Mouse (Mus musculus): Measurements from ENCODE around the gene Acvrl1. TPM values are rescaled to one million over a fixed set of nuclear protein-coding genes. Genes with fewer than 3 reads are reported as not detected.
A peak's percentile ranks its signal among the peaks of the same experiment; 100 is the strongest.
"Not testable (repeated sequence)": the region's sequence is repeated elsewhere in the genome, so short reads cannot be mapped to it uniquely, and the experiment has no call there.

Gene Acvrl1
- total RNA-seq, 2 experiments from 2014 or later = 8.4 to 9.7 TPM

DNA sequence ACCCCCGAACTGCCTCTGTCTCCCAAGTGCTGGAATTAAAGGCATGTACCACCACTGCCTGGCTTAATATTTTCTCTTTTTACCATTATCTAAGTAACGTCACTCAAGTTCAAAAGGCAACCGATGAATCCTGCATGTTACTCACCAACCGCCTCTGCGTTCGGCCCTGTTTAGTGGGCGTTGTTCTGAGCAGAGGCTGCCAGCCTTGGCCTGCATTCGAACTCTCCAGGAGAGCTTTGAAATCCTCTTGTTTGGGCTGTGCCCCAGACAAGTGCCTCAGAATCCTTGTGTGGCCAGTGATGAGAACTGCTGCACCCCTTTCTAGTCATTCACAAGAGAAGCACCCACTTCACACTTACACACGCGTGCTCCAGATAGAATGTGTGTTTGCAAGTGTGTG lies 22.3 kb upstream of the Acvrl1 start:
- intact Hi-C loops (cut with DNase I) = no loop called here

DNA sequence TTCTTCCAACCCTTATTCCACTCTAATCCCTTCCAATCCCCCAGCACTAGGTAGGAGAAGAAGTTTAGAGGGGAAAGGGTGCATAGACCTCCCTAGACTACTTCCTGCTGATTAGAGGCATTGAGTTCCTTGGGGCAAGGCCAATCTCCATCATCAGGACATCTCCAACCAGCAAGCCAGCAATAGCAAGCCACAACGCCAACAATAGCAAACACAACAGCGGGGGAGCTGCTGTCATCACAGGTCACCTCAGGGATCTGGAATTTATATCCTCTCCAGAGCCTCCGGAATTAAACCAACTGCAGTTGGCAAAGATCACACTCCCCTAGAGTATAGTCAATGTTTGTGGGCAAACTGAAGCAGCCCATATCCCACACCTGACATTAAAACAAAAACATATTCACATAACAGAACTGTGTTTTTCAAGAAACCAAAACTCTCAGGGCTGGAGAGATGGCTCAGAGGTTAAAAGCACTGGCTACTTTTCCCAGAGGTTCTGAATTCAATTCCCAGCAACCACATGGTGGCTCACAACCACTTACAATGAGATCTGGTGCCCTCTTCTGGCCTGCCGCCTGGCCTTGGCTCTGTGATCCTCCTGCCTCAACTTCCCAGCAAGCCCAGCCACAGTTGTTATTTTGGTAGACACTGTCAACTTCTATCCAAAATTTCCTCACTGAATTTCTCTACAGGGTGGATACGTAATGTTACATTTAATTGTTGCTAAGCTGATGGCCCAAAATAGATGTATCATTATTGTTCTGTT lies 20.2 kb upstream of the Acvrl1 start:
- intact Hi-C loops (cut with DNase I) = no loop called here

More for the DNA sequence above, 22.3 kb upstream of the Acvrl1 start:
- no peak for DNase-seq

DNA sequence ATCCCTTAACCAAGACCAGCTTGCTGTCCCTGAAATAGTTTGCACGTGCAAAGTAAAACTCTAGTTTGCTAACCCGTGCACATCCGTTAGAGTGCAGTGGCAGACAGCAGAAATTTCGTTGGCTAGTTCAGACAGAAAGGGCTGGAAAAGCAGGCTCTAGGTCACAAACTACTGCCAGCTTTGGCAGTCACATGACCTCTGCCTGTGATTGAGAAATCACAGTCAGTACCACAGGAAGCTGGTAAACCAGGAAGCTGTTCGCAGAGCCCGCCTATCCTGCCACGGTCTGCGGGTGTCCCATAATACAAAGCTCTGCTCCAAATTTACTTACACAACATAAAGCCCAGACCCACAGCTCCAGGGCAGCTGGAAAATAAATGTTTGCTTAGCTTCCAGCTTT lies 15.1 kb upstream of the Acvrl1 start:
- DNase-seq = no peak
- intact Hi-C loops (cut with DNase I) = no loop called here

More for the DNA sequence above, 20.2 kb upstream of the Acvrl1 start:
- DNase-seq = no peak

DNA sequence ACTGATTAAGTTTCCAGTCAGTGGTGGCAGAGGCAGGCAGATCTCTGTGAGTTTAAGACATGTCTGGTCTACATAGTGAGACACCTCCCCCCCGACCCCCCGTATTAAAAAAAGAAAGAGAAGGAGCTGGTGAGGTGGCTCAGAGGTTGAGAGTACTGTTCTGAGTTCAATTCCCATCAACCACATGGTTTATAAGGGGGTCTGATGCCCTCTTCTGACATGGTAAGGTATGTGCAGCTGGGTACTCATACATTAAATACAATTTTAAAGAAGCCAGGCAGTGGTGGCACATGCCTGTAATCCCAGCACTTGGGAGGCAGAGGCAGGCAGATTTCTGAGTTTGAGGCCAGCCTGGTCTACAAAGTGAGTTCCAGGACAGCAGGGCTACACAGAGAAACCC lies 14.5 kb upstream of the Acvrl1 start:
- intact Hi-C loops (cut with DNase I); DNase-seq: not testable (repeated sequence)

DNA sequence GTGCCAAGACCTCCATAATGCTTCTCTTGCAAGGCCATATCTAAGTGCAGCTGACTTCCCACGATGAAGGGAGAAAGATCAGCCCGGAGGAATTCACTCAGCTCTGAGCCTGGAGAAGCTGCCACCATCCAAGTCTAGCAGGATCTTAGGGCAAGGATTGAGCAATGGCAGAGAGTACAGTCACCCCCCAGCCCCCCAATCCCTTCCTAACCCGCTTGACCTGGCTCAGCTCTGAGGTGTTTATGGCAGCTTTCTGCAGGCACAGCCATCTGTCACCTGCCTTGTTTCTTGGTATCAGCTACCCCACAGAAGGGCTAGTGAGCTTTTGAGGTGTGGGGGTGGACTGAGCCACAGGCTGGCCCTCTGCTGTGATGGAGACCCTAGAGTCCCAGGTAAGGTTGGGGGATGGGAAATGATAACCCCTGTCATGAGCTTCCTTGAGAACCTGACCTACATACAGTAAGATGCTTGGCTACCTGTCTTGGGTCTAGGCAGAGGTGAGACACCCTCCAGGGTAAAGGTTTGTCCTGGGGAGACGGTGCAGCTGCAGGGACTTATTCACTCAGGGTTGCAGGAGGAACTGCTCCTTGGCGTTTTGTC lies 12.7 kb upstream of the Acvrl1 start, which contains the start of gene Ankrd33:
Gene Ankrd33, plus strand, starts transcription at position 245 of the 600 bp plus-strand sequence.
- intact Hi-C loops (cut with DNase I) = no loop called here
- DNase-seq = no peak

DNA sequence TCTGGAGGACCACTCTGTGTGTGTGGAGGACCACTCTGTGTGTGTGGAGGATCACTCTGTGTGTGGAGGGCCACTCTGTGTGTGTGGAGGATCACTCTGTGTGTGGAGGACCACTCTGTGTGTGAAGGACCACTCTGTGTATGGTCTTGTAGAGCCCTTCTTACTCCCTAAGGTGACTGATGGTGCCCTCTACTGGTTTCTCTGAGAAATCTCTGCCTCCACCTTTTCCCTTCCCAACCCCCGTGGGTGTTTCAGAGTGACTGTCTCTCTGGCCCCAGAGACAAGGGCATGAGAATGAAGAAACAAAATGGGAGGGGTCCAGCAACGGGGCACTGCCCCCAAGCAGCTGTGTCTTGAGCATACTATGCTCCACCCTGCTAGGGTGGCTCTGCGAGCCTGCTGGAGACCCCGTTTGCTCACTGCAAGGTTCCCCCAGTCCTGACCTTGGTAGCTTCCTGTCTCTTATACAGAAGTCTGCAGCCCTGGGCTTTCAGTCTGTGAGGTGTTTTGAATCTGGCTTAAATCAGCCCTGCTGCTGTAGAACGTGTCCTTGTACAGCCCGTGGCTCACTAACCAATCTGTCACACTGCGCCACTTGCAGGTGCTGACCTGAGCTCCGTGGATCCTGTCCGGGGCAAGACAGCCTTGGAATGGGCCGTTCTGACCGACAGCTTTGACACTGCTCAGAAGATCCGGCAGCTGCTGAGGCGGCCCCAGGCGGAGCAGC lies 9.8 kb upstream of the Acvrl1 start:
- intact Hi-C loops (cut with DNase I) = no loop called here

DNA sequence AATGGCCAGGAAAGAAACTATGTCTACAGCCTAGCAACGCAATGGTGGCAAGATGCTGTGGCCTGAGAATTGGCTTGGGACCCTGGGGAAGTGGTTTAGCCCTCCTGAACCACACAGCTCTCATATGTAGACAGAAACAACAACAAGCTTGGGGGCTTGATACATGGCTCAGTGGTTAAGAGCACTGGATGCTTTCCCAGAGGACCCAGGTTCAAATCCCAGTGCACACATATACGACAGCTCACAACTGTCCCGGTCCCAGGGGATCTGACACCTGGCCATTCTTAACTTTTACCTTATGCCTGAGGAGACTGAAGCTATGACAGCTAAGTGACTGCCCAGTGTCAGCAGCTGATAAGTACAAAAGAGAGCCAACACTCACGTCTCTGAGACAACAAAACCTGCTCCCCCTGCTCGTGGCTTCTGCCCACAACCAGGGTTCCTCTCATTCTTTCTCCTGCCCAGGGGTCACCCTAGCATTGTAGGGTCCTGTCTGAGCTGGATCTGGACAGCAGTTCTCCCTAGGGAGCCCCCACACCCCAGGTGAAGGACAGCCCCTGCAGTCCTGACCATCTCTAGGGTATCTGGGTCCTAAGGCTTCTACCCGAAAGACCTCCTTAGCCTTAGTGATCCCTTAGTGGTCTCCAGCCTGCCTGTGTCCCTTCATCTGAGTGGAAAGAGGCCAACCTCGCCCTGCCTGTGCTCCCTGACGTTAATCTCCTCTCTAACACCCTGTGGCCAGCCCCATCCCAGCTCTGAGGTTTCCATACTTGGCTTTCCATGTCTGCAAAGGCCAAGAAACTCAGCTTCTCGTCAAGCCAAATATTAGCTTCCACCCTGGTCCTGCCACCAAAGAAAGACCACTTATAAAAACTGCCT lies 6.7 kb upstream of the Acvrl1 start:
- intact Hi-C loops (cut with DNase I) = no loop called here
- no peak for DNase-seq

More for the DNA sequence above, 9.8 kb upstream of the Acvrl1 start:
- DNase-seq = no peak

DNA sequence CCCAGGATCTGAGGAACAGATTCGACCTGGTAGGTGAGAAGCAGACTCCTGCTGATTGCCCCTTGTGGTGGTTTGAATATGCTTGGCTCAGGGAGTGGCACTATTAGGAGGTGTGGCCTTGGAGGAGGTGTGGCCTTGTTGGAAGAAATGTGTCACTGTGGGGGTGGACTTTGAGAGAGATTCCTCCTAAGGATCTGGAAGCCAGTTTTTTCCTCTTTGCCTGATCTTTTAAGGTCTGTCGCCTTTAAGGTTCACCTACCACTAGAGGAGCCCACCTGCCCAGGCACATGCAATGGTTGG lies 6.1 kb upstream of the Acvrl1 start:
- DNase-seq = no peak
- intact Hi-C loops (cut with DNase I) = no loop called here

DNA sequence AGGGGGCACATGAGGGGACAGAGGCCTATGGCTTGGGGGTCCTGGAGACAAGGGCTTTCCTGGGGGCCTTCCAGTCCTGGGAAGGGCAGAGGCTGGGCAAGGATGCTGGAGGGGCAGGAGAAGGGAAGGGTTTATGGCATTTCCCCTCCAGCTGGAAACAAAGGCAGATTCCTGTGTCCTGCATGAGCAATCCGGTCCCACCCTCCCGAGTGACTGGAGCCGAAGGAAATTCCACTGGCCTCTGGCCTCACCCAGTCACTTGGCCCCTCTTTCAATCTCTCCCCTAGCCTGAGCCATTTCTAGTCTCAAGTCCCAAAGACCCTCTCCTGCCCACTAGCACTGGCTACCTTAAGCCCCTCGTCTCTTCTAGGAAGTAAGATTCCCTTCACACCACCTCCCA lies 5.1 kb upstream of the Acvrl1 start:
- intact Hi-C loops (cut with DNase I) = no loop called here
- DNase-seq = no peak

DNA sequence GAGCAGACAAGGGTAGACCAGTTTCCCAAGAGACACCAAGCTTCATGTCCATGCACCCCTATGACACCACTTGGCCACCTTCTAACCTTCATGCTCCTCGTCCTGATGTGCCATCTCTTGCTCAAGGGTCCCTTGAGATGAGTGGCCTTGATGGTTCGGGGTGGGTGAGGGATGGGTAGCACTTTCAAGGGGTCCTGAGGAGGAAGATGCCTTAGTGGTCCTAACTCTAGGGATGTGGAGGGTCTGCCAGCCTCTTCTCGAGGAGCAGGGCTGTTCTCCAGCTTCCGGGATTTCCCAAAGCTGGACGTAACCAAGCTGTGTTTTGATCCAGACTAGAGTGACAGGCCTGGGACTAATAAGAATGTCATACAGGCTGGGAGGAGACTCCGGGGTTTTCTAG lies 2.8 kb upstream of the Acvrl1 start:
- intact Hi-C loops (cut with DNase I) = no loop called here
- DNase-seq = no peak

DNA sequence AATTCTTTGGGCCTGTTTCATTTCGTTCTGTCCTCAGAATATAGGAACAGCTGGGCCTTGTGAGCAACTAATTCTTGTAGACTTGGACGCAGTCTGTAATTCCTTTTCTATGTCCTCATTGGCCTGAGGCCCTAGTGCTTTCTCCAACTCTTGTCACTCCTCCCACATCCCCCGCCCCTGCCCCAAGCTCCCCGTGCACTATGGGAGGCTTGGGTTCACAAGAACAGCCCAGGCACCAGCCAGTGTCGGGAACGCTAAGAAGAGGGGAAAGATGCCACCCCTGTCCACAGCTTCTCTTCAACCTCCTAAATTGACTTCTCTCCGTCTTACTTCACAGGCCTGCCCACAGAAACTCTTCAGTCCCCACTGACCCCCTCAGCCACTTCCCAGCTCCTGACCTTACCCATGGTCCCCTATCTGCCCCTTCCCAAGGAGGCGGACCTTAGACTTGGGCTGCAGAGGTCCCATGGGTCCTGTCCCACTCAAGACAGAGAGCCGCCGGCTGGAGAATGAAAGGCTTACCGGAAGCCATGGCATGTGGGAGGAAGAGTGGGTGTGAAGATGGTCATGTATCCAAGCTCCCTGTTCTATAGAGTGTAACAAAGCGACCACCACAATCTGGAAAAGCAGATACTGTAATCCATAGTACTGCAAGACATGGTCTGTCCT lies 1.3 kb upstream of the Acvrl1 start:
- no peak for DNase-seq
- intact Hi-C loops (cut with DNase I) = no loop called here

DNA sequence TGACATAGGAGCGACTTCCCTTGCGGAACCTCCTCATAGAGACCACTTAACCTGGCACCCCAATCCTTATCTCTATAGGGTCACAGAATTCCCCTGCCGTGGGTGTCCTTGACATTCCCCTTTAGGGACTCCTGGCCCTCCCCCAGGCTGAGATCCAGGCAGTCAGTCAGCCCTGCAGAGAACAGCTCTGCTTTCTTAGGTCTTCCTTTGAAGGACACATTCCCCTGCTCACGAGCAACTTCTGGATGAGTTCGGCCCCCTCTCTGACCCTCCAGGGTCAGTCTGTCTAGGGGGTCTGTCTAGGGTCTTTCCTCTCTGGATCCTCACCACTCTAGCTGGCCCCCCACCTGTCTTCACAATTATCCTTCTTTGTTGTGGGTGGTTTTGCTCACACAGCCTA lies 1.1 kb downstream of the Acvrl1 start:
- DNase-seq = no peak
- intact Hi-C loops (cut with DNase I) = no loop called here

DNA sequence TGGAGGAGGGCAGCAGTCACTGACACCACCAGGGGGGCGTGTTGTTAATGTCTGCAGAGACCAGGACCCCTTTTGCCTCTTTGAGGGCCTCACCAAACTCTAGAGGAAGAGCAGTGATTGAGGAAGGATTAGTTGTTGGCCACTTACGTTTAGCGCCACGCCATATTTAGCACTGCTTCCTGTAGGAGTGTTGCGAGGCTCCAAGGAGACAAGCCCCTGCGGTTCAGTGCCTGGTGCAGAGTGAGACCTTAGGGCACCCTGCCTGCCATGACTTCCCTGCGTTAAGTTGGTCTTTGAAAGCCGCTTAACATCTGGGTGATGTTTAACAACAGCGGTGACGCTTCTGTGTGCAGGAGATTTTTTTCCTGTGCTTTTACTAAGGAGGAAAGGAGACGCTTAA lies 3.2 kb downstream of the Acvrl1 start:
- intact Hi-C loops (cut with DNase I) = no loop called here
- no peak for DNase-seq

DNA sequence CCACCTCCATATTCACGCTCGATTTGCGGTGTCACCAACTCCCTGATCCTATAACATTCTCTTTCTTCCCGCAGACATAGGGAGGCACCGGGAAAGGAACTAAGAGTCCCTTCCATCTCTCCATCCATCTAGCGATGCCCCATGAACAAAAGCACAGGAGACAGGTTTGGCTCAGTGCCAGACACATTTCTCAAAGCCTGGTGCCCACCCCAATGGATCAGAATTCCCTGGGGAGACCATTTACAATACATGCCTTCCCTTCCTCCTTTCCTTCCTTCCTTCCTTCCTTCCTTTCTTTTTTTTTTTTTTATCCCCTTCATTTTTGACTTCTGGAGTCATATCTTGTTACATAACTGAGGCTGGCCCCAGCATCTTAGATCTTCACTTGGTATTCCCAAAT lies 3.7 kb downstream of the Acvrl1 start:
- no peak for DNase-seq
- intact Hi-C loops (cut with DNase I) = no loop called here

DNA sequence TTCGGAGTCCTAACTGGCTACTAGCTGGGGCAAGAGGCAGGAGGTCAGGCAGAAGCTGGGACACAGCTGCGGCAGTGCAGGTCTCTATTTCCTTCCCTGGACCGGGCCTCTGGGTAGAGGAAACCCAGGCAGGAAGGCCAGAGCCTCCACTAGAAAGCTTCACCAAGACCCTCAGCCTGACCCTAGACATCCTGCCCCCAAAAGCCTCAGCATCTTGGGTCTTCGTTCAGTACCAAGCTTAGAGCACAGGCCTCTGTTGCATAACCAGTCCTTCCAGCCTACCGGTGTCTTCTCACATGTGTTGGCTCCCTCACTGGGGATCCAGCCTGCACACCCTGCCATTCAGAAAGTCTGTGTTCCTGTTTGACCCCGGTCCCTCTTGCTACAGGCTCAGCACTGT lies 4.4 kb downstream of the Acvrl1 start:
- no peak for DNase-seq
- intact Hi-C loops (cut with DNase I) = no loop called here

DNA sequence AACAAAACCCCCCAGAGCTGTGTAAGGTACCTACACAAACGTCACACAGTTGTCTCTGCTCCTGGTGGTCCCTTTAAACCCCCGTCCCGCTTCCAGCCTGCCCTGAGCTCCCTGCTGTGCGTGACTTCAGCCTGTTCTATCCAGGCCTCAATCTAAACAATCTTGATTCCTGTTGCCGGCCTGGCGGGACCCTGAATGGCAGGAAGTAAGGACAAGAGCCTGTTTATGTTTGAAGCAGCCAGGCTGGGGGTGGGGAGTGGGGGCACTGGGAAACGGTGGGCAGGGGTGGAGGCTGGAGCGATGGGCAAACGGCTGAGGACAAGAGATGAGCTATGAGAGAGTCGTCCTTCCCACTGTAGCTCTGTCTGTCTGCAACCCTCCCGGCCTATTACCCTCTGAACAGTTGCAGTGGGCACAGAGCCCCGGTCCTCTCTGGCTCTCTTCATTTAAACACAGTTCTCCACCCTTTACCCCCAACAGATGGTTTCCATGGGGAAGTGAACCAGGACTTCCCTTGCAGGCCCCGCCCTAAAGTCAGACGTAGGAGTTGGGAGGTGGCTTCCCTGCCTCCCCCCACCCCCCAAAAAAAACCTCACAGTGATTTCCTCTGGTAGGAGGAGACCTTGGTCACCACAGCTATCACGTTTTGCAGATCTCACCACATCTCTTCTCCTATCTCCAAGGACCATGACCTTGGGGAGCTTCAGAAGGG lies 5.8 kb downstream of the Acvrl1 start:
- no peak for DNase-seq
- intact Hi-C loops (cut with DNase I) = no loop called here

DNA sequence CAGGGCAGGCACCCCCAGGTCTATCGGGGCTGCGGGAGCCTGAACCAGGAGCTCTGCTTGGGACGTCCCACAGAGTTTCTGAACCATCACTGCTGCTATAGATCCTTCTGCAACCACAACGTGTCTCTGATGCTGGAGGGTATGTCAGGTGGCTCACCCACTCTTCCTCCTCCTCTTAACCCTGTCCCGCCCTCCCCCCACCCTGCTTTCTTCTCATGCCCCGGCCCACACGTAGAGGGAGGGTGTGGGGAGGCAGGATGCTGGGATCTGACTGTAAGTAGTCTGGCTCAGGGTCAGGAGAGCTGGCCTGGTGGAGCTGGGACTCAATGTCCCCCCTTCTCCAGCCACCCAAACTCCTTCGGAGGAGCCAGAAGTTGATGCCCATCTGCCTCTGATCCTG lies 7.1 kb downstream of the Acvrl1 start:
- no peak for DNase-seq
- intact Hi-C loops (cut with DNase I) = no loop called here

DNA sequence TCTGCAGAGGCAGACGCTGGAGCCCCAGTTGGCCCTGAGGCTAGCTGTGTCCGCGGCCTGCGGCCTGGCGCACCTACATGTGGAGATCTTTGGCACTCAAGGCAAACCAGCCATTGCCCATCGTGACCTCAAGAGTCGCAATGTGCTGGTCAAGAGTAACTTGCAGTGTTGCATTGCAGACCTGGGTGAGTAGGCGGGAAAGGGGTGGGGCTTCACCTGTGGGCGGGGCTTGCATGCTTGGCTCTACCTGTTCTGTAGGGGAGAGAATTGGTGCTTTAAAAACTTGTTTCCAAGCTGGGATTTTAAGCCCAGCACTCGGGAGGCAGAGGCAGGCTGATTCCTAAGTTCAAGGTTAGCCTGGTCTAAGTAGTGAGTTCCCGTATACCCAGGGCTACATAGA lies 9.1 kb downstream of the Acvrl1 start:
- DNase-seq = no peak
- intact Hi-C loops (cut with DNase I) = no loop called here

DNA sequence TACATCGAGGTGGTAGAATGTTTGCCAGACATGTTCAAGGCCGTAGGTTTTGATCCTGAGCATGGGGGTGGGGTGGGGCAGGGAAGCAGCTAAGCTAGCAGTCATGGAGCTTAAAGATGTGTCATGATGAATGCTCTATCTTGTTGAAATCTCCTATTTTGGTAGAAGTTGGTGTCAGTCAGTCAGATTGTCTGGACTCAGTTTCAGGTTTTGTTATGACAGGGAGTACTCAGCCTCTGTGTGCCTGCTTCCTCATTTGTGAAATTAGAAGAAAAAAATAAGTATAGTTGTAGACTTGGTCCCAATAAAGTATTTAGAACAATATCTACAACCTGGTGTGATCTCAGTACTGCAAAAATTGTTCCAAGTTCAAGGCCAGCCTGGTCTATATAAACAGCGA lies 10.4 kb downstream of the Acvrl1 start:
- intact Hi-C loops (cut with DNase I) = no loop called here
- DNase-seq = no peak

DNA sequence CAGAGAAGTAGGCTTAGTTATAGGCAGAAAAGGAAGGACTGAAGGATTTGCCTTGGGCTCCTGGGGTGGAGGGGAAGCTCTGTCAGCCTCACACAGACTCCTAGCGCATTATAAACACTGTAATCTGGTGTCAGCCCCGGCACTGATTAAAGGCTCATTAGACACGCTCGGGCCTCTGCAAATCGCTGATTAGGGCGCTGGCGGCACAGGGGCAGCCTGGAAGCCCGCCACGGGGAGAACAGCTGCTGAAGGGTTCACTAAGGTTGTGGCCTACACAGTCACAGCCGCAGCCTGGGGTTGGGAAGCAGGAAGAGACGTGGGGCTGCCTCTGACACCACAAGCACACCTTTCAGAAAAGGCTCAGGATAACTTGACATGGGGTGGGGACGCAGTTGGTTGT lies 11.6 kb downstream of the Acvrl1 start:
- intact Hi-C loops (cut with DNase I) = no loop called here
- DNase-seq = peak; percentile 60
